Mouse (Mus musculus) CD4-positive, CD25-positive, alpha-beta regulatory T cell (primary cell): Measurements from ENCODE around the gene Etv3. TPM values are rescaled to one million over a fixed set of nuclear protein-coding genes. Genes with fewer than 3 reads are reported as not detected.

ENCODE experiments used
- polyA plus RNA-seq: library from polyadenylated mRNA; unstranded; fragments of 100-300 nt; shearing (Covaris generic); gene quantifications from one replicate; pipeline ENCODE4 v1.2.1, GENCODE M21; 2017

Gene Etv3
- 45.9 TPM for polyA plus RNA-seq

DNA sequence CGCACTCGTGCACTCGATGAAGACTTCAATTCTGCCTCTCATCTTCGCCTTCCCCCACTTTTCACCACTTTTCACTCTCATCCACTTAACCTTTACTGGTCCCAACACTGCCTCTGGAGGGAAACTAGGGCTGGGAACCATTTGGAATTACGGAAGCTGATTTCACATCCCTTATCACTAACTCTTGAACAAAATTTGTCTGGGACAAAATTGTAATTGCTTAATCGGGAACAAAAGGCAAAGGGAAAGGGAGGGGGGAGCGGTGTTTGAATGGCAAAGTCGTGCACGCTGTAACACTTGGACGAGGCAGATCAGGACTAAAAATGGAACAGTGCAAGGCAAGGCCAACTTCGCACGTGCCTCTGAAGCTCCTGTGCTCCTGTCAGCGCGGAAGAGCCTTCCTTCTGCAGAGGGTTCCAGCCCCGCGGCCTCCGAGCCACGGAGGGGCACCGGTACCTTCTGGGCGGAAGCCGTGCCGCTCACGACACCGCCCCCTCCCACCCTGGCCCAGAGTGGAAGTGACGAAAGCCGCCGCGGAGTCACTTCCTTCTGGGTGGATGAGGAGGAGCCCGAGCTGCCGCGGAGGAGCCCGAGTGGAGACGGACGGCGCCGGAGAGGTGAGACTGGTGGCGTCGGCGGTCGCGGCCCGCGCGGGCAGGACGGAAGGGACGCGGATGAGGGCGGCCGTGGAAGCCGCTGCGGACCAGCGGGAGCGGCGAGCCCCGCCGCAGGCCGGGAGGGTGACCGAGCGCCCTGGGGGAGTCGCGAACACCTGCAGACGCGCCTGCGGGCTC is at the start of gene Etv3:
Gene Etv3 (plus strand): TSS at position 365 of the 794 bp plus-strand sequence.

Other genes starting within 250 kb of the Etv3 start
- gene Cd5l, start 167.5 kb upstream of the Etv3 start, polyA plus RNA-seq: 0.91 TPM
- gene Fcrl1, start 149.0 kb upstream of the Etv3 start, polyA plus RNA-seq: 13.1 TPM
- gene Fcrl5, start 89.6 kb upstream of the Etv3 start, polyA plus RNA-seq: 0.30 TPM
- 18.6 TPM for gene Arhgef11, start 92.2 kb downstream of the Etv3 start, polyA plus RNA-seq
- 0.31 TPM for gene Lrrc71, start 223.2 kb downstream of the Etv3 start, polyA plus RNA-seq